Mouse (Mus musculus) lung, adult 2 months (tissue): ENCODE measurements around the gene Phkg2.

Experiments used
- CTCF ChIP-seq: fragments of 200-500 bp; IDR thresholded peaks from 2 replicates; pipeline ENCODE4 v1.5.1; 2011; ENCODE audit warnings: mild to moderate bottlenecking, low read length, control low read depth; ENCODE audit not compliant: insufficient read depth
- POLR2A ChIP-seq: fragments of 200-500 bp; IDR thresholded peaks from 2 replicates; pipeline ENCODE4 v1.6.1; 2011; ENCODE audit warnings: low read depth, mild to moderate bottlenecking, control low read depth, low read length, borderline replicate concordance; ENCODE audit errors: extremely low read depth

DNA sequence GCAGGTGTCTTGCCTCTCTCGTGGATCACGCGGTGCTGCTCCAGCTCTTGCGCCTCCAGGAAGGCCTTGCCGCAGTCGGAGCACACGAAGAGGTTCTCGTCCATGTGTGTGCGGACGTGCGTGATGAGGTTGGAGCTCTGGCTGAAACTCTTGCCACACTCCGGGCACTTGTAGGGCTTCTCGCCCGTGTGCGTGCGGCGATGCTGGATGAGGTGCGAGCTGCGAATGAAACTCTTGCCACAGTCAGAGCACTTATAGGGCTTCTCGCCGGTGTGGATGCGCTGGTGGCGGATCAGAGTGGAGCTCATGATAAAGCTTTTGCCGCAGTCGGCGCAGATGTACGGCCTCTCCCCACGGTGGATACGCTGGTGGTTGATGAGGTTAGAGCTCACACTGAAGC, 37.9 kb downstream of the Phkg2 start:
- no peak for TF ChIP-seq CTCF
- no peak for TF ChIP-seq POLR2A
